Mouse (Mus musculus) MN1 (cell line): ENCODE measurements around the gene Mrpl24.

Experiments used
- DNase-seq: peaks from one replicate; pipeline ENCODE4 v3.0.0-alpha.2; 2016; ENCODE audit warnings: low spot score

Gene Mrpl24

DNA sequence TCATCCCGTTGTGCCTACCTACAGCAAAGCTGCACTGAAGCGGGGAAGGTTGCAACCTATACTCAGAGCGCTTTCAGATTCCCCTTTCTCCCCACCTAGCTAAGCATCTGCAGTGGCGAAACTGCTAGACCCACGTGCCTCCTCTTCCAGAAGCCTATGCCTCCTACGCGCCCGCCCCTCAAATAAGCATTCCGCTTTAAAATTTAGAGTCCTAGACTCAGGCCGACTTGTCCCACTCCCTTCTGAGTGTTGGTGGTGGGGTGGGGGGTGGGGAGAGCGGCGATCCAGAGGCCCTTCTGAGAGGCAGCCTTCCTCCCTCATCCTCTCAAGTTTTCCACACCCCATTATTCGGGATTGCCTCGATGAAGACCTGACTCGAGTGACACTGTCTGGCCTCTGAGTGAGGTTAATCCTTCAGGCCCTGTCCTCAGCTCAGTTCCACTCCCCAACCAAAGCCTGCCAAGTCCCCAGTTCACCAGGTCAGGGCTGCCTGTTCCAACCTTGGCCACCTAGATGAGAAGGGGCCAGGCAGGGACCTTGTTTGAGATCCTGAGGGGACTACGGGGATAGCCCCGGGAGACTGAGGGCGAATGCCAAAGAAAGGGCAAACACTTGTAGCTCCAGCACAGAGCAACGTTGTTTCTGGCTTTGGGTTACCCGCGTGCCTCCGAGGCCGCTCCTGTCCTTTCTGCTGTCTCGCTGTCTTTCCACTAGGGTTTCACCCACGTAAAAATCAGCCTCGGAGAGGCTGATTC, 27.9 kb downstream of the Mrpl24 start:
- no peak for DNase-seq

DNA sequence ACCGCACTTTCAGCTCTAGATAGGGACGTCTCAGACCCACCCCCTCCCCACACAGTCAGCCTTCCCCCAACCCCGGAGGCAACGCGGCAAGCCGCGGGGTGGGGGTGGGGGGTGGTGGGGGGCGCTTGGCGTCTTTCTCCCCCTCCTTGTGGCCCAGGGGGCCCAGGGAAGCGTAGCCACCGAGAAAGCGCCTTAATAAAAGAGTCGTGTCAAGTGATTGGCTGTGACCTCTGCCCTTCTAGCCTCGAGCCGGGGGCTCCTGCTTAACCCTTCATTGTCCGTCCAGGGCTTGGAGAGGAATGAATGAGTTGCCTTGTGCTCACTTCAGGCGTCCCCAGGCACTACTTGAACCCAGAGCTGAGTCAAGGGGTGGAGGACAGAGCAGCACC, 28.5 kb downstream of the Mrpl24 start:
- DNase-seq = no peak

DNA sequence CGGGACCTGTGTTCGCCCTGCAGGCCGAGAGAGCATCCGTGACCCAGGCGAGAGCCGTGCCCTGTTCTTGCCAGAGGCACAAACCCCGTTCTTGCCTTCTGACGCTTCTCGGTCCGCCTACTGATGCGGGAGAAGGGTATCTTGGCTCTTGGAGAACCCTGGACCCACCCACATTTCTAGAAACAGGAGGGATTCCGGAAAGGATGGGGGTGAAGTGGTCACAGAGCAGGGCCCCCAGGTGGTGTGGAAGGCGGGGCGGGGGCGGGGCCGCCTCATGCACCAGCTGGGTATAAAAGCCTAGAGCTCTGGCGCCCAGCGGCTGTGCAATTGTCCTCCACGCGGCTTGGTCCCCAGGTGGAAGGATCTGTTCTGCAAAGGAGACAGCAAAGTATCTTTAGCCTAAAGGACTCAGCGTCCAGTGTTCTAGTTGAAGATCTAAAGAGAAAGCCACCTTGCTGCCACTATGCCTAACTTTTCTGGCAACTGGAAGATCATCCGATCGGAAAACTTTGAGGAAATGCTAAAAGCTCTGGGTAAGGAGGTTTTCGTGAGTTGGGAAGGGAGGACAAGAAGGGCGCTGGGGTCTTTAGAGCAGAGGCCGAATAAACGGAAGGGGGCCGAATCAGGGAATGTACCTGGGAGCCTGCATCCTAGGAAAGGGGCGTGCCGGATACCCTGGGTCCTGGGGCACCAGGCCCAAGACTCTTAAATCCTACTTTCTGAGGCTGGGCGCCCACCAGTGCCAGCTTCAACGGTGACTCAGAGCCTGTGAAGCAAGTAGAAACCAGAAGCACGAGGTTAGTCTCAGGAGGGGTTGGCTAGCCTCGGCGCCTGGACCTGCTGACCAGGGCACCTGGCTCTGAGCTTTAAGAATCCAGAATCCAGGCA, 29.3 kb downstream of the Mrpl24 start, which contains the start of gene Crabp2:
Gene Crabp2 (plus strand): TSS at position 289 of the 888 bp plus-strand sequence.
- no peak for DNase-seq

DNA sequence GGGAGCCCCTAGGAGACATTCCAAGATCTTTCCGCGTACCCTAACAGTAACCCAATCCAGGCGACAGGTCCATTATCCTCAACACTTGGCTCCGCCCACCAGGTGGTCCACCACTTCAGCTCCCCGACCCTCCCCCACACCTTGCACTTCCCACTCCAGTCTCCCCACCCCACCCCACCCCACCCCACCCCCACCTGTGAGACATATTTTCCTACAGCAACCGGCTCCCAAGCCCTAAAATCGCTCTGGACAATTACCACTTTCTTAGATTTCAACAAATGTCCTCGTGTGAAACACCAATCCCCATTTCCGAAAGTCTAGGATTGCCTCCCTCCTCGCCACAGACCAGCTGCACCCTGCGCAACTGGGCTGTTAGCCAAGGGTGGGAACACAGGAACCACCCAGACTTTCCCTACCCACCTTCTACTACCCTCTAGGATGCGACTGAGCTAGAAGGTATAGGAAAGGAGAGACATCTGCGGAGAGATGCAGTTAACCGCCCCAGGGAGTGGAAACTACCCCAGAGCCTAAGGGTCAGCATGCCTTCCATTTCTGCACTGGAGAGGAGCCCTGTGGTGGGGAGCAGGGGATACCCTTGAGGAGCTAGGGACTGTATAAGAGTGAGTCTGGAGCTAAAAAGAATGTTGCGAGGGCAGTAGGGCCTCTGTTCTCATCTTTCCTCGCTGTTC, 30.1 kb downstream of the Mrpl24 start:
- no peak for DNase-seq

DNA sequence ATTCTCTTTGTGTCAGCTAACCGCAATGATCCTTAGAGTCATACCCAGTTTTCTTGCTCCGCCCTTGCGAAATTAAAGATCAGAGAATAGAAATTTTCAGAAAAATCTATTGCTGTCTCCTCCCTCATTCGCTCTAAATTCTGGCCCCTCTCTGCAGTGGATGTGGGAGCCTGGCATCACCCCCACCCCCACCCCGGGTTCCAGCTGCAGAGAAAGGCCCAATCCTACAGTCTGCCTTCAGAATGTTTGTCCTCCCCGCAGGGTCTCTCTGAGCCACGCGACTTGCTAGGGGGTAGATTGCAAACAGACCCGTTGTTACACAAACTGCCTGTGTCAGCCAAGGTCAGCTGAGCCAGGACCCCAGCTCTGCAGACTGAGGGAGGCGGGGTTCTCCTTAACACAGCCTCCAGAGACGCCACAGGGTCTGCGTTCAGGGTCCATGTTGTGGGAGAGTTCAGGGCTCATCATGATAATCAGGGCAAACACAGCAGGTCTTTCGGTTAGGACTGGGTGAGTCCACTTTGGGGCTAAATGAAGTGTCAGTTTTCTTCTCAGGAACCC, 30.7 kb downstream of the Mrpl24 start:
- no peak for DNase-seq

DNA sequence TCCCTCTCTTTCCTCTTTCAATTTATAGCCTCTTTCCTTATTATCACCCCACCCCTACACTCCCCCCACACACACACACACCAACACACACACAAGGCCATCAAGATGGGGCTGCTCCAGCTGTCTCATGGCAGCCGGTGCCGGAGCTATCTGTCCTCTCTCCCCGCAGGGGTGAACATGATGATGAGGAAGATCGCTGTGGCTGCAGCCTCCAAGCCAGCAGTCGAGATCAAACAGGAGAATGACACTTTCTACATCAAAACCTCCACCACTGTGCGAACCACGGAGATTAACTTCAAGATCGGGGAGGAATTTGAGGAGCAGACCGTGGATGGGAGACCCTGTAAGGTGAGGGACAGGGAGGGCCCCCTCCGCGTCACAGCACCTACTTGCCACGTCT, 32.6 kb downstream of the Mrpl24 start:
- DNase-seq = no peak

DNA sequence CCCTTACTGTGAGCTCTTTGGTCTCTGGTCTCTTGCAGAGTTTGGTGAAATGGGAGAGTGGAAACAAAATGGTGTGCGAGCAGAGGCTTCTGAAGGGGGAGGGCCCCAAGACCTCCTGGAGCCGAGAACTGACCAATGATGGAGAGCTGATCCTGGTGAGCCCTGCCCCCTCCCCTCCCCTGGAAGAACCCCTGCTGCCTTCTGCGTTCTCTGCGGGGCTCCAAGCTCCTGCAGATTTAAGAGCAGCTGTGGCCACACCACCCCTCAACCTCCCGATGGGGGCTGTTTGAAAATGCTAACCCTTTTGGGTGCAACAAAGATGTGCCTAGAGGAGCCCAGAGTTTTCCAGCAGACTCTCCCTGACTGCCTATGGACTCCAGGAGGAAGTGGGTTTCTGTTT, 33.1 kb downstream of the Mrpl24 start:
- no peak for DNase-seq

DNA sequence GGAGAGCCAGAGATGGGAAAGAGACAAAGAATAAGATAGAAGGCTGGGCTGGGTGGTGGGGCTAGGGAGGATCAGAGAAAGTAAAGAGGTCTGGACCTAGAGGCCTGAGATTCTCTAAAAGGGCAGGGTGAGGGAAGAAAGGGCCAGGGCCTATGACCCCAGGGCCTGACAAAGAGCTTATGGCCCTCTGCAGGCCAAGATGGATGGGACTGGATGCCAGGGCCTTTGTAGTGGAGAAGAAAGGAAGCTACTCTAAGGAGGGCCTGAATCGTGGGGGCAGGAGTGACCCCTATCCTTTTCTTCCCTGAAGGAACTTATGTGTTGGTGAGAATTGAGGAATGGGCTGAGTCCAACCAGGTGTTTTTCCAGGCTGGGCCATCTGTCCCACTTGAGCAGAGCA, 38.8 kb downstream of the Mrpl24 start:
- no peak for DNase-seq

DNA sequence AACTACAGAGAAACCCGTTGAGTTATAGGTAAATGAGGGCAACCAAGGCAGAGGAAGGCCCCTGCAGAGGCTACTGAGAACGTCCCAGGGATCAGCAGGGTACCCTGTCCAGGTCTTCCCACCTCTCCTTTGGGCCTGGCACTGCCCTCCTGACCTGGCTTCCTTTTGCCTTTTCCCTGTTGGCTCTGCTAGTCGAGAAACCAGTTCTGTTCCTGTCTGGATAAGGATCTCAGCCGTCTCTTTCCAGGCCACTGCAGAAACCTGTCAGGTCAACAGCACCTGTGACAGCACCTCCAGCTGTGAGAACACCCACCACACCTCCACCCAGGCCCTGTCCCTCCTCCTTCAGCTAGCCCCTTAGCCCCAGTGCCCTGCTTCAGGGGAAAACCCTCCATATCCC, 39.2 kb downstream of the Mrpl24 start:
- DNase-seq = no peak

DNA sequence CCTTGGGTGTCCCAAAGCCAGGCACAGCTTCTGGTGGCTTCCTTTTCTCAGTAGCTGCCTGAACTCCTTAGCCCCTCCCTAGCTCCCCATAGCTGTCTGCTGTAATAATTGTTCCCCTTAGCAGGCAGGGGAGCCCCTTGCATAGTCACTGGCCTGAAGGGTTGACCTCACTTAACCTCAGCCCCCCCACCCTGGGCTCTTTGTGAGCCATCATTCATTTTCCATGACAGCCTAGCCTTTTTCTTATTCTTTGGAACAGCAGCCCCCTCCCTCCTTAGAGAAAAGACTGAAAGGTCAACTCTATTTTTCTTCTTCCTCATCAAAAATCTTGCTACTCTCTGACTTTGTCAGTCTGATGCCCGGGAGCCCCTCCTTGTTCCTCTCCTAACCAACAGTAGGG, 39.7 kb downstream of the Mrpl24 start:
- no peak for DNase-seq

DNA sequence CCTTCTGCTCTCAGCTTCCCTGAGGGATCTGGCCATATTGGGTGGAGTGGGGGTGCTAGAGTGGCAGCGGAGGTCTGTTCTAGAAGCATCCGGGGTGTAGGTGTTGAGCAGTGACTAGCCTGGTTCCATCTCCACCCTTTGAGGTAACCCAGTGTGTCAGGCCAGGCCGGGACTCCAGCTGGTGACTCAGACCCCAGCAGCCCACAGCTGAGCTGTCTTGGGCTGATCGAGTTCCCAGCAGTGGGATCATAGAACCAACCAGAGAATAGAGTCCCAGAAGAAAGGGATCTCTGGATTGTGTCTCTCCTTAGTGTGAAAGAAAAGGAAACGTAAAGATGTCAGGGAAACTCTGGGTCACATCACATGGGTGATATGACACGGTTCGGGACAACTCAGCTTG, 40.1 kb downstream of the Mrpl24 start:
- DNase-seq = no peak

DNA sequence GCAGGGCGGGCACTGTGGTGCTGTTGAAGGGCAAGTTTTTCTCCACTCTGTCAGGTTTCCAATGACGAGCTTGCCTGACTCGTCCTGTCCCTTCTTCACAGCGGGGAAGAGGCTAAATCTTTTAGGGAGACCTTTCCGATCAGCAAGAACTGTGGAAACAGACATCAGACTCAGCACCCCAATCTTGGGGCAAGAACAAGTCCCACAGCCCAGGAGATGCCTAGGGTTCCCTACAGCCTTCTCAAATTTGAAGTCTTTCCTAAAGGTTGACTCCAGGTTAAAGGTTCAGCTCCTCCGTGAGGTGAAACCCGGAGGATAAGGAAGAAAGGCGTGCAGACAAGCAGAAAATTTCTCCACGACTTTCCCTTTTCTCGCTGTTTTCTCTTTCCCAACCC, 40.9 kb downstream of the Mrpl24 start:
- DNase-seq = no peak

DNA sequence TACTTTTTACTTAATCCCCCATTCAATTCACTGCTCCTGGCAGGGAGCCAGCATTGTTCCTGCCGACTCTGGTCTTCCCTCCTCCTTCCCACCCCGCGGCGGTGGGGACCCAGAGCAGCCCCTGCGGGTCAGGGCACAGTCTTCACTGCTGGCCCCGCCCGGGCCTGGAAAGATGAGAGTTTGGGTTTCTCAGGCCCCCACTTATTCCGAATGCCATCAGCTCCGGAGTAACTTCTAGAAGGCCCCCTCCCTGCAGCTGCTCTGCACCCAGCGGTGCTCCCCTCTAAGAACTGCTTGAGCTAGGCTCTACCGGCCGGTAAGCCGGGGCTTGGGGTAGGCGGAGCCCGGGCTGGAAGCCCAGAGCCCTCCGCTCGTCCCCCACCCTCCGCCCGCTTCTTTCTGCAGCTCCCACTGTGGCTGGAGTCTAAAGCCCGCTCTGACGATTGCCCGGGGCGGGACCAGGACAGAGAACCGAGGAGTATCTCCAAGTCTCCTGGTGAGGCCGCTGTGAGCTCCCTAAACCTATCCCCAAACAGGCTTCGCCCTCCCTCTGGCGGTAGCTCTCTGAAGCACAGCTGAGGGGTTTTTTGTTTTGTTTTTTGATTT, 41.4 kb downstream of the Mrpl24 start:
- DNase-seq = peak; percentile 97

DNA sequence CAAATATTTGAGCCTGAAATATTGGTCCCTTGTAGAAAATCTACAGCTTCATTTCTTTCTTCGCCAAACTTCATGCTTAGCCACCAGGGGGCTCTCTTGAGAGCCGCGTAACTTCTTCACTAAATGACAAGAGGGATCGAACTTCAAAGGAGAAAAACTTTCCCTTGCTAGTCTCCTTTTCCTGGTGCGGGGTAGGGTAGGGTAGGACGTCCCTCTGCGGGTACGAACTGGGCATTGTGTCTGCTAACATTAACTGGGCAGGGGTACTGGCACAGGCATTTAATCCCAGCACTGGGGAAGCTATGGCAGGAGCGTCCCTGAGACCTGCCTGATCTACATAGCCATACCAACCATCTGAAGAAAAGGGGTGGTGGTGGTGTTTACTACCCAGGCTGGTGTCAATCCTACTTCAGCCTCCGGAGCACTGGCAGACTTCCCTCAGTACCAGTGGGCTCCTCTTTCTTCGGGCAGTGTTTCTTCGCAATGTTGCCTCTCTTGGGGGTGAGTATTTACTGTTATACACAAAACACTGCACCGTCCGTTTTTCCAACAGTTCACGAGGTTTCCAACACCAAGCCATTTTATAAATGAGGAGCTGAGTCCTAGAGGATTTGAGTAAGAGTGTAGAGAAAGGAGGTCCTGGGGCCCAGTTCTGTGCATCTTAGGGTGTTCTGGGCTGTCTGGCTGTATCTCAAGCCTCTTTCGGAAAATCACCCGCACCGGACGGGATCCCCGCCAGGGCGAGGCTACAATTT, 51.1 kb downstream of the Mrpl24 start:
- peak; percentile 78 for DNase-seq

DNA sequence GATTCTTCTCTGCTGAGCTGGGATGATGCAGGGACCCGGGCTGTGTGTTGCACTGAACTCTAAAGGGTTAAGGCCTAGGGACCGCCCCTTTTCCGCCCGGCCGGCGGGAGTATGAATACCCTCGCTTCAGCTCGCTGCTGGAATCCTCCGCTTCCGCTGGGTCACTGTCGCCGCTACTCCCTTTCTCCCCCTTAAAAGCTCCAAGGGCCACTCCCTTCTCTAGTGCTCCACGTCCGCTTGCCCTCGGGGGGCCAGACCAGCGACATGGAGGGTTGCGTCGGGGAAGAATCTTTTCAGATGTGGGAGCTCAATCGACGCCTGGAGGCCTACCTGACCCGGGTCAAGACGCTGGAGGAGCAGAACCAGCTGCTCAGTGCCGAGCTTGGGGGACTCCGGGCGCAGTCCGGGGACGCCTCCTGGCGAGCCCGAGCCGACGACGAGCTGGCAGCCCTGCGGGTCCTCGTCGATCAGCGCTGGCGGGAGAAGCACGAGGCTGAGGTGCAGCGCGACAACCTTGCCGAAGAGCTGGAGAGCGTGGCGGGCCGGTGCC, 51.7 kb downstream of the Mrpl24 start, which contains the start of gene Nes:
Gene Nes (plus strand): TSS at position 140 of the 550 bp plus-strand sequence.
- DNase-seq = peak; percentile 73

DNA sequence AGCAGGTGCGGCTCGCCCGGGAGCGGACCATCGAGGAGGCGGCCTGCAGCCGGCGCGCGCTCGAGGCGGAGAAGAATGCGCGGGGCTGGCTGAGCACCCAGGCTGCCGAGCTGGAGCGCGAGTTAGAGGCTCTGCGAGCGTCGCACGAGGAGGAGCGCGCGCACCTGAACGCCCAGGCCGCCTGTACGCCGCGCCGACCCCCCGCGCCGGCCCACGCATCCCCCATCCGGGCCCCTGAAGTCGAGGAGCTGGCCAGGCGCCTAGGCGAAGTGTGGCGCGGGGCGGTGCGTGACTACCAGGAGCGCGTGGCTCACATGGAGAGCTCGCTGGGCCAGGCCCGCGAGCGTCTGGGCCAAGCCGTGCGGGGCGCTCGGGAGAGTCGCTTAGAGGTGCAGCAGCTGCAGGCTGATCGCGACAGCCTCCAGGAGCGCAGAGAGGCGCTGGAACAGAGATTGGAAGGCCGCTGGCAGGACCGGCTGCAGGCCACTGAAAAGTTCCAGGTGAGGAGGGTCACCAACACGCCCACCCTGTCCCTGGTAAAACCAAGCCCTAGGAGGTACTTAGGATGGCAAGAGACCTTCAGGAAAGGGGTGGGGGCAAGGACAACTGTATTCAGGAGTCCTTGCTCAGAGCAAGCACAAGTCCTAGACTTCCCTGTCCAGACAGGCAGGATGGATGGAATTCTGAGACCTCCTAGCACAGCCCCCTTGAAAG, 52.3 kb downstream of the Mrpl24 start:
- DNase-seq = no peak

DNA sequence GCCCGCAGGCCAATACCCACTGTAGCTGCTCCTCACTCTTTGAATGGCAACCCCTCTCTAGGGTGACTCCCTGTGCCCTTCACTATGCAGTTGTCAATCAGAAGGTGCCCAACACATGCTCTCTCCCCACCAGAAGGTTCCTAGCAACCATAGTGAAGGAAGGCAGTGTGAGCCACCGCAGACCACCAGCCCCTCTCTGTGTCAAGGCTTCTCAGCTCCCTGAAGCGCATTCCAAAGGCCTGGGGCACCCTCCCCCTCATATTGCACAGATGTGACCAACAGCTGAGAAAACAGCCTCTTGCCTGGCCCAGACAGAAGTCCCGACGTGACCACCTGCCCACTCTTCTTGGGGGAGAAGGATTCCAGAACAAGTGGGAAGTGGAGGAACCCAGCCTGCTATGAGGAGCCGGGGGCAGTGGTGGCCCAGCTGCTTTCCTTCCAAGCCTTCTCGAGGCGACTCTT, 52.9 kb downstream of the Mrpl24 start:
- DNase-seq = no peak

DNA sequence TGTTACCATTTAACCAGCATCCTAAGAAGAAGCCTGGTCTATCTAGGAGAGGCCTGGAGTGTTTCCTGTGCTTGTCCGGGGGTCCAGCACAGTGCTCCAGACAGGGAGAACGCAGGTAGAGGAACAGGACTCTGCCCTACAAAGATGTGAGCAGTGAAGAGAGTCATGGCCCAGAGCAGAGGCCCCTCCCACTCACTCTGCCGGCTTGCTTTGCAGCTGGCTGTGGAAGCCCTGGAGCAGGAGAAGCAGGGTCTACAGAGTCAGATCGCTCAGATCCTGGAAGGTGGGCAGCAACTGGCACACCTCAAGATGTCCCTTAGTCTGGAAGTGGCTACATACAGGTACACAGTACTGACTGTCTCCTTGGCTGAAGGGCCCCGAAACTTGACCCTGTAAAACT, 53.5 kb downstream of the Mrpl24 start:
- DNase-seq = no peak
